Mouse (Mus musculus): ENCODE results near the gene Arg2.

The Arg2 gene

GRCm38 (mm10) chr12:79130299-79131177 is at the start of gene Arg2:
Arg2 (plus strand) TSS chr12:79130777.
- peak; percentile 66 for DNase-seq (ENCODE audit: low read depth, low spot score)

GRCm38 (mm10) chr12:79089182-79089812 is 41.3 kb upstream of the Arg2 start, which contains the start of gene Pigh:
Pigh (minus strand) TSS chr12:79089651.
- DNase-seq (ENCODE audit: low read depth, low spot score): peak; percentile 89

- DNase-seq (ENCODE audit: low read depth, low spot score): peak; percentile 82
Measured at GRCm38 (mm10) chr12:79092569-79092968, 38.0 kb upstream of the Arg2 start.

GRCm38 (mm10) chr12:79097106-79097752 is 33.3 kb upstream of the Arg2 start:
- DNase-seq (ENCODE audit: low read depth, low spot score): peak; percentile 62

- no peak for DNase-seq (ENCODE audit: low read depth, low spot score)
Measured at GRCm38 (mm10) chr12:79103773-79104172, 26.8 kb upstream of the Arg2 start.

- peak; percentile 43 for DNase-seq (ENCODE audit: low read depth, low spot score)
Measured at GRCm38 (mm10) chr12:79104544-79104943, 26.0 kb upstream of the Arg2 start.

GRCm38 (mm10) chr12:79105312-79105711 is 25.3 kb upstream of the Arg2 start:
- no peak for DNase-seq (ENCODE audit: low read depth, low spot score)

- no peak for DNase-seq (ENCODE audit: low read depth, low spot score)
Measured at GRCm38 (mm10) chr12:79118991-79119390, 11.6 kb upstream of the Arg2 start.

- peak; percentile 46 for DNase-seq (ENCODE audit: low read depth, low spot score)
Measured at GRCm38 (mm10) chr12:79122820-79123219, 7.8 kb upstream of the Arg2 start.

GRCm38 (mm10) chr12:79131178-79131675 is 650 bp downstream of the Arg2 start:
- DNase-seq (ENCODE audit: low read depth, low spot score): no peak

- DNase-seq (ENCODE audit: low read depth, low spot score): no peak
Measured at GRCm38 (mm10) chr12:79131706-79132460, 1.3 kb downstream of the Arg2 start.

- no peak for DNase-seq (ENCODE audit: low read depth, low spot score)
Measured at GRCm38 (mm10) chr12:79134676-79135075, 4.1 kb downstream of the Arg2 start.

- no peak for DNase-seq (ENCODE audit: low read depth, low spot score)
Measured at GRCm38 (mm10) chr12:79135105-79135504, 4.5 kb downstream of the Arg2 start.

GRCm38 (mm10) chr12:79136949-79137348 is 6.4 kb downstream of the Arg2 start:
- DNase-seq (ENCODE audit: low read depth, low spot score): no peak

GRCm38 (mm10) chr12:79138999-79139398 is 8.4 kb downstream of the Arg2 start:
- DNase-seq (ENCODE audit: low read depth, low spot score): no peak

- DNase-seq (ENCODE audit: low read depth, low spot score): no peak
Measured at GRCm38 (mm10) chr12:79139417-79139816, 8.8 kb downstream of the Arg2 start.

GRCm38 (mm10) chr12:79140811-79141210 is 10.2 kb downstream of the Arg2 start:
- DNase-seq (ENCODE audit: low read depth, low spot score): no peak

GRCm38 (mm10) chr12:79141384-79141783 is 10.8 kb downstream of the Arg2 start:
- no peak for DNase-seq (ENCODE audit: low read depth, low spot score)

GRCm38 (mm10) chr12:79149653-79150052 is 19.1 kb downstream of the Arg2 start:
- DNase-seq (ENCODE audit: low read depth, low spot score): no peak

GRCm38 (mm10) chr12:79162876-79163275 is 32.3 kb downstream of the Arg2 start:
- no peak for DNase-seq (ENCODE audit: low read depth, low spot score)

- DNase-seq (ENCODE audit: low read depth, low spot score): no peak
Measured at GRCm38 (mm10) chr12:79169173-79169572, 38.6 kb downstream of the Arg2 start.
